Mouse (Mus musculus): ENCODE data around the gene Ybx3.

GRCm38 (mm10) chr6:131411116-131411843, 23.0 kb upstream of the Ybx3 start:
- TF ChIP-seq CTCF (IDR thresholded peaks at IDR 0.05; ENCODE audit: control insufficient read depth, insufficient read depth, insufficient replicate concordance, low read depth, low read length) (no peak), POLR2A (IDR thresholded peaks at IDR 0.05; ENCODE audit: control insufficient read depth, low read depth, low read length) (no peak)
